Mouse (Mus musculus) C2C12 (cell line): ENCODE results near the gene Dhrs9. TPM values are rescaled to one million over a fixed set of nuclear protein-coding genes. Genes with fewer than 3 reads are reported as not detected.

Source experiments
- H3K27me3 ChIP-seq: one replicate; pipeline ENCODE4 v1.6.1; 2011; ENCODE audit not compliant: control insufficient read depth, insufficient read depth, insufficient read length
- H3K36me3 ChIP-seq: one replicate; pipeline ENCODE4 v1.6.1; 2011; ENCODE audit not compliant: control insufficient read depth, insufficient read depth
- H3K4me3 ChIP-seq: one replicate; pipeline ENCODE4 v1.5.1; 2011; ENCODE audit warnings: mild to moderate bottlenecking, control low read depth; ENCODE audit not compliant: poor library complexity, insufficient read depth, severe bottlenecking
- H3K79me2 ChIP-seq: one replicate; pipeline ENCODE4 v1.6.1; 2011; ENCODE audit not compliant: control insufficient read depth, insufficient read depth
- H3K79me3 ChIP-seq: one replicate; pipeline ENCODE4 v1.6.1; 2011; ENCODE audit warnings: low read depth, control low read depth
- H3ac ChIP-seq: one replicate; pipeline ENCODE3; 2011; ENCODE audit warnings: low read depth; ENCODE audit not compliant: control insufficient read depth, insufficient read length
- CEBPB ChIP-seq: IDR thresholded peaks from one replicate; pipeline ENCODE4 v1.6.1; 2011; ENCODE audit warnings: low read depth, mild to moderate bottlenecking, control low read depth, moderate library complexity
- CTCF ChIP-seq: IDR thresholded peaks from one replicate; pipeline ENCODE4 v1.5.1; 2011; ENCODE audit not compliant: control insufficient read depth, insufficient read depth, insufficient read length
- FOSL1 ChIP-seq: IDR thresholded peaks from one replicate; pipeline ENCODE4 v1.8.0; 2011; ENCODE audit warnings: mild to moderate bottlenecking, low read length; ENCODE audit not compliant: poor library complexity, insufficient read depth, severe bottlenecking
- MAX ChIP-seq: IDR thresholded peaks from one replicate; pipeline ENCODE4 v1.6.1; 2011; ENCODE audit warnings: mild to moderate bottlenecking, control low read depth
- MYOD1 ChIP-seq: IDR thresholded peaks from one replicate; pipeline ENCODE4 v1.6.1; 2011; ENCODE audit warnings: low read depth; ENCODE audit not compliant: control insufficient read depth, insufficient read length
- MYOG ChIP-seq: IDR thresholded peaks from one replicate; pipeline ENCODE4 v1.6.1; 2011; ENCODE audit not compliant: control insufficient read depth, insufficient read length; ENCODE audit errors: extremely low read depth
- USF1 ChIP-seq: IDR thresholded peaks from one replicate; pipeline ENCODE4 v1.6.1; 2011; ENCODE audit warnings: low read depth, mild to moderate bottlenecking, control low read depth, moderate library complexity
- polyA plus RNA-seq: library from polyadenylated mRNA; unstranded; fragments of >200 nt; fragmentation: generic; extraction: Trizol; gene quantifications from one replicate; pipeline ENCODE4 v1.2.1, GENCODE M21; 2012; ENCODE audit warnings: missing spikeins

Dhrs9 gene
- polyA plus RNA-seq, 1 experiment, result 0.97 TPM

DNA sequence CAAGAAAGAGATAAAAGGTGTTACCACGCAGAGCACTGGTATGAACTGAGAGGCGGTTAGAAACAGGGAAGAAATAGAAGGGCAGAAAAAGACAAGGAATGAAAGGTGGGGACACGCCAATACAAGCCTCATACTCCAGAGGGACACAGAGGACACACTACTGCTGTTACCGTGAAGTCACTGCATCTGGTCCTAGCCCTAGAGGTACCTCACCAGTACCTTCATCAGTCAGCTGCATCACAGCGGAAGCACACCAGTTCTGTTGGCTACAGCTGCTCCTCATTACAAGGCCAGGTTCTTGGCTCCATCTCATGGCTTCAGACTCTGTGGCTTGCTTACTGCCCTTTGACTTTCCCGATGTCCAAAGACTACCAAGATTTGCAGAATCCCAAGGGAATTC, 21.6 kb downstream of the Dhrs9 start:
- Histone ChIP-seq H3ac (no peak overlapping the region), H3K79me3 (no peaks in the 10 kb centered on the region), H3K79me2 (no peaks in the 10 kb centered on the region), H3K36me3 (peaks cover 10% of the 10 kb centered on the region), H3K4me3 (no peak overlapping the region), H3K27me3 (no peaks in the 10 kb centered on the region)
- TF ChIP-seq CTCF (no peak), MAX (no peak), CEBPB (no peak), USF1 (no peak), MYOD1 (no peak), FOSL1 (no peak), MYOG (no peak)

GRCm38 (mm10) chr2:69402309-69402708, 22.1 kb downstream of the Dhrs9 start:
- no peaks in the 10 kb centered on the region for H3K79me2 ChIP-seq
- no peaks in the 10 kb centered on the region for H3K79me3 ChIP-seq
- H3K36me3 ChIP-seq, result peaks cover 10% of the 10 kb centered on the region
- no peak overlapping the region for H3ac ChIP-seq
- H3K27me3 ChIP-seq, result no peaks in the 10 kb centered on the region
- no peak overlapping the region for H3K4me3 ChIP-seq
- TF ChIP-seq MYOG (no peak), MAX (no peak), FOSL1 (no peak), USF1 (no peak), CTCF (no peak), MYOD1 (no peak)

DNA sequence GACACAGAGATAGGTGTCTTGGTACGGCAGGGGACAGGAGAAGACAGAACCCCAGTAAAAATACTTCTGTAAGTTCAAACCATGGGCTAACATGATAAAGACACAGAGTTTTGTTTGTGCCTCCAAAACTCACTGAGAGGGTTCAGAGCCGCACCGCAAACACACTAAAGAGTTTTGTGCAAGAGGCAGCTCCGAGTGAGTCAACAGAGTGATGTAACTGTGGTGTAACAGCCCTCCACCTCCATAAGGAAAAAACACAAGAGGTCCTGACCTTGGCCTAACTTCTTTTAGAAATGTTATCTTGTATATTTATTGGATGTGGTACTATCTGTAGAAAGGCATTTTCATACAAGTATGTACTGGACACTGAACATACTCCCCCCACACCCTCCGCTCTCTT, 25.4 kb downstream of the Dhrs9 start:
- Histone ChIP-seq H3K36me3 (peaks cover 10% of the 10 kb centered on the region), H3K79me2 (no peaks in the 10 kb centered on the region), H3K79me3 (no peaks in the 10 kb centered on the region), H3K27me3 (no peaks in the 10 kb centered on the region), H3ac (no peak overlapping the region), H3K4me3 (no peak overlapping the region)
- TF ChIP-seq FOSL1 (no peak), CEBPB (peak; percentile 41)

GRCm38 (mm10) chr2:69414539-69414938, 34.3 kb downstream of the Dhrs9 start:
- Histone ChIP-seq H3K4me3 (no peak overlapping the region), H3ac (no peak overlapping the region), H3K79me3 (no peaks in the 10 kb centered on the region), H3K36me3 (no peaks in the 10 kb centered on the region), H3K27me3 (no peaks in the 10 kb centered on the region), H3K79me2 (no peaks in the 10 kb centered on the region)
- TF ChIP-seq MYOG (no peak), CEBPB (no peak), USF1 (no peak), MYOD1 (no peak), MAX (no peak), FOSL1 (no peak), CTCF (no peak)

DNA sequence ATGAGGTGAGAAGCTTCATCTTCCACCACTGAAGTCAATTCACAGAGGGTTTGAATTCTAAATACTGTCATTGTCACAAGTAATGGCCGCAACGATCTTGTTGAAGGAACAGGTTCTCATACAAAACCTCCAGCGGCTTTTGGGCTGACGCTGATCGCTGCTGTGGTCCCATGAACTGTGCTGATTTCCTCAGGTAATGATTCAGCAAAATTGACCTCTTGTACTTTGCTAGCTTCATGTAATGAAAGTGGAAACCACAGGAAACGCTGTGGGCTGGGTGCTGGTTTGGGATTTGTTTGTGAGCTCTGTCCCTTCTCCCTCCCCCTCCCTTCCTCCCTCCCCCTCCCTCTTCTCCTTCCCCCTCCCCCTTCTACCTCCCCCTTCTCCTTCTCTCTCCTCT, 34.8 kb downstream of the Dhrs9 start:
- Histone ChIP-seq H3K4me3 (no peak overlapping the region), H3K36me3 (no peaks in the 10 kb centered on the region), H3K79me3 (no peaks in the 10 kb centered on the region), H3ac (no peak overlapping the region), H3K27me3 (no peaks in the 10 kb centered on the region), H3K79me2 (no peaks in the 10 kb centered on the region)
- no peak for TF ChIP-seq MAX
- TF ChIP-seq MYOG, result no peak

DNA sequence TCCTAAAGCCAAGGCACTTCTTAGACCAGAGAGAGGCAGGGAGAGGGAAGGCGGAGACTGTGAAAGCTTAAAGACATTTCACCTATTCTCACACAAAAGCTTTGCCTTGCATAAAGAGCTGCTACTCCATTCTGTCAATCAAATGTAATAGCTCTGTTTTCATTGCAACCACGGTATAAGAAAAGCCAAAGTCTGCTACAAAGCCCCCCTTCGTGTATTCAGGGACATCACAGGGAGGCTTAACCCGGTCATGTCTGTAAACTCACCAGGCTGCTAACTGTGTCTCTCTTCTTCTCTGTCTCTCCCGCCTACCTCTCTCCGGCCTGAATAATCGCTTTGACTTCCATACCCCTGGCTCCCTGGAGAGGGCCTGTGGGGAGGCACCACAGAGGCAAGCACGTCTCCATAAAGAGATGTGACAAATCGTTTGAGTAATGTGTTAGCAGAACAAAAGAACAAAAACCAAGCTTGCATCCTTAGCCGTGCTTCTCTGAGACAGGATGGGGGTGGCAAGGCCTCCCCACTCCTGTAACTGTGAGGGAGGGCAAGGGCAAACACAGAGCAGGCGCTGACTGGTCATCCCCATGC, 38.1 kb downstream of the Dhrs9 start:
- Histone ChIP-seq H3K36me3 (no peaks in the 10 kb centered on the region), H3K27me3 (no peaks in the 10 kb centered on the region), H3K79me2 (no peaks in the 10 kb centered on the region), H3ac (no peak overlapping the region), H3K79me3 (no peaks in the 10 kb centered on the region), H3K4me3 (no peak overlapping the region)
- TF ChIP-seq CEBPB (no peak), FOSL1 (no peak), MAX (no peak), MYOG (no peak), USF1 (no peak), CTCF (no peak), MYOD1 (no peak)
